Mouse (Mus musculus): Measurements from ENCODE around the gene Rab39. TPM values are rescaled to one million over a fixed set of nuclear protein-coding genes. Genes with fewer than 3 reads are reported as not detected.

Gene Rab39
- polyA plus RNA-seq, 1 experiment from 2014 or later = 0.15 TPM

Other genes starting within 250 kb of the Rab39 start
- 8.8 and 10.0 TPM in 2 replicates for gene Atm, start 169.5 kb downstream of the Rab39 start, polyA plus RNA-seq (2014; fragmentation: Nextera tagmentation; extraction: Ambion mirVana)
- gene Npat, start 169.2 kb downstream of the Rab39 start, polyA plus RNA-seq (2014; fragmentation: Nextera tagmentation; extraction: Ambion mirVana) = 14.1 and 14.9 TPM in 2 replicates
- 225 and 227 TPM in 2 replicates for gene Acat1, start 95.8 kb downstream of the Rab39 start, polyA plus RNA-seq (2014; fragmentation: Nextera tagmentation; extraction: Ambion mirVana)
- 35.8 and 43.3 TPM in 2 replicates for gene Cul5, start 36.2 kb downstream of the Rab39 start, polyA plus RNA-seq (2014; fragmentation: Nextera tagmentation; extraction: Ambion mirVana)
- 0.27 and 0.35 TPM in 2 replicates for gene Slc35f2, start 65.3 kb upstream of the Rab39 start, polyA plus RNA-seq (2014; fragmentation: Nextera tagmentation; extraction: Ambion mirVana)
- 131 and 193 TPM in 2 replicates for gene Sln, start 143.9 kb upstream of the Rab39 start, polyA plus RNA-seq (2014; fragmentation: Nextera tagmentation; extraction: Ambion mirVana)

Data from heart, embryonic 14.5 days (tissue).